22 mouse cellular contexts compared by ENCODE assay signal in genomic region chr6:89257416-89257815, GRCm38 (mm10).
A peak's percentile ranks its signal among the peaks of the same experiment; 100 is the strongest.
DNase-seq lines count a peak whose midpoint lies in the region; ATAC-seq and TF ChIP-seq lines count a peak whose summit lies in the region.
"Had no signal": no experiment of that assay in that cellular context is flagged by ENCODE, and none has a peak within 500 bp of the region (broad histone marks: within the 10 kb centered on the region; RNA-seq: fewer than 3 reads in every experiment).

No protein-coding gene starts in this region.

- H3K27me3 ChIP-seq in midbrain, postnatal 0 days (ENCODE audit: insufficient read depth, low read length): no peaks in the 10 kb centered on the region
- no peaks in the 10 kb centered on the region for H3K27me3 ChIP-seq in midbrain, embryonic 13.5 days
- H3K27me3 ChIP-seq: forebrain, embryonic 13.5 days; limb, embryonic 15.5 days; neural tube, embryonic 13.5 days; stomach, embryonic 15.5 days had no signal

- no peak overlapping the region for H3K4me3 ChIP-seq in gastrocnemius, adult 2 months
- H3K4me3 ChIP-seq in midbrain, postnatal 0 days (ENCODE audit: low read depth, low read length): no peak overlapping the region
- no peak overlapping the region for H3K4me3 ChIP-seq in midbrain, embryonic 13.5 days (replicated peaks)
- H3K4me3 ChIP-seq in brown adipose tissue, adult 24 weeks (ENCODE audit: insufficient read depth, low read depth, low read length): no peak overlapping the region
- H3K4me3 ChIP-seq: erythroblast, embryonic 14.5 days; forebrain, embryonic 13.5 days; heart, embryonic 15.5 days; hindbrain, embryonic 10.5 days; limb, embryonic 15.5 days; neural tube, embryonic 13.5 days; stomach, embryonic 15.5 days had no signal

- no peaks in the 10 kb centered on the region for H3K36me3 ChIP-seq in midbrain, postnatal 0 days (ENCODE audit: insufficient read depth, low read length)
- H3K36me3 ChIP-seq in midbrain, embryonic 13.5 days: no peaks in the 10 kb centered on the region
- H3K36me3 ChIP-seq: heart, embryonic 15.5 days; hindbrain, embryonic 10.5 days; limb, embryonic 15.5 days; neural tube, embryonic 13.5 days; stomach, embryonic 15.5 days had no signal

- intact Hi-C loops in gastrocnemius, adult 2 months (cut with DNase I): no loop called here

- no peak overlapping the region for H3K9ac ChIP-seq in midbrain, postnatal 0 days (replicated peaks; ENCODE audit: low read length, poor library complexity, severe bottlenecking)
- no peak overlapping the region for H3K9ac ChIP-seq in midbrain, embryonic 13.5 days (replicated peaks)
- H3K9ac ChIP-seq: forebrain, embryonic 13.5 days; heart, embryonic 15.5 days; limb, embryonic 15.5 days; liver, postnatal 0 days; neural tube, embryonic 13.5 days; stomach, embryonic 15.5 days had no signal

- DNase-seq in gastrocnemius, adult 2 months: no peak
- no peak for DNase-seq in gastrocnemius, postnatal 10 days
- no peak for DNase-seq in midbrain, postnatal 0 days (ENCODE audit: low spot score)
- DNase-seq in ovary, postnatal 14 days (ENCODE audit: low spot score): no peak
- no peak for DNase-seq in adrenal gland, postnatal 10 days
- DNase-seq: adrenal gland, adult 8-10 months; cerebellum, adult 8-10 months; gastrocnemius, postnatal 14 days; kidney, postnatal 10 days; liver, postnatal 0 days; right cerebral cortex, postnatal 14 days; thymus, adult 18-20 months had no signal

- no peak overlapping the region for H3K4me2 ChIP-seq in midbrain, postnatal 0 days (ENCODE audit: low read depth, low read length, poor library complexity, severe bottlenecking)
- H3K4me2 ChIP-seq in midbrain, embryonic 13.5 days (replicated peaks): no peak overlapping the region
- H3K4me2 ChIP-seq: forebrain, embryonic 13.5 days; heart, embryonic 15.5 days; limb, embryonic 15.5 days; neural tube, embryonic 13.5 days; stomach, embryonic 15.5 days had no signal

- ATAC-seq in midbrain, postnatal 0 days (ENCODE audit: low FRiP score): no peak
- no peak for ATAC-seq in midbrain, embryonic 13.5 days
- ATAC-seq in monocyte, adult 5-6 weeks (replicated peaks; ENCODE audit: insufficient number of reproducible peaks, low FRiP score, low TSS enrichment, poor library complexity, severe bottlenecking): peak; percentile 40; the same call in 1 of the 2 replicates
- ATAC-seq: forebrain, embryonic 13.5 days had no signal

- 80% methylated on average over 6 of the region's 6 CpGs for WGBS in midbrain, postnatal 0 days
- 86% methylated on average over 6 of the region's 6 CpGs for WGBS in midbrain, embryonic 13.5 days

- H3K9me3 ChIP-seq in midbrain, postnatal 0 days (ENCODE audit: low read length): no peaks in the 10 kb centered on the region
- no peaks in the 10 kb centered on the region for H3K9me3 ChIP-seq in midbrain, embryonic 13.5 days
- H3K9me3 ChIP-seq: forebrain, embryonic 13.5 days; heart, embryonic 15.5 days; hindbrain, embryonic 10.5 days; limb, embryonic 15.5 days; neural tube, embryonic 13.5 days; stomach, embryonic 15.5 days had no signal

- H3K4me1 ChIP-seq in midbrain, postnatal 0 days (ENCODE audit: insufficient read depth, low read length): peaks cover 9% of the 10 kb centered on the region
- peaks cover 32% of the 10 kb centered on the region for H3K4me1 ChIP-seq in midbrain, embryonic 13.5 days (replicated peaks)
- no peaks in the 10 kb centered on the region for H3K4me1 ChIP-seq in brown adipose tissue, adult 24 weeks (ENCODE audit: control insufficient read depth, insufficient read depth, insufficient read length, low read length)
- H3K4me1 ChIP-seq: heart, embryonic 15.5 days; limb, embryonic 15.5 days; stomach, embryonic 15.5 days had no signal

- TF ChIP-seq CTCF in gastrocnemius, adult 2 months (IDR thresholded peaks at IDR 0.05): no peak
- no peak for TF ChIP-seq CTCF in midbrain, postnatal 0 days (IDR thresholded peaks at IDR 0.05)

- peak overlapping the region; percentile 43; the same call in 1 of the 2 replicates for H3K27ac ChIP-seq in gastrocnemius, adult 2 months
- peak overlapping the region; percentile 67; the same call in 1 of the 2 replicates for H3K27ac ChIP-seq in midbrain, postnatal 0 days (ENCODE audit: low read depth, low read length)
- H3K27ac ChIP-seq in midbrain, embryonic 13.5 days: no peak overlapping the region
- H3K27ac ChIP-seq in brown adipose tissue, adult 24 weeks (replicated peaks; ENCODE audit: low read depth, low read length): peak overlapping the region; percentile 56
- H3K27ac ChIP-seq: forebrain, embryonic 13.5 days; heart, embryonic 15.5 days; hindbrain, embryonic 10.5 days; limb, embryonic 15.5 days; neural tube, embryonic 13.5 days; stomach, embryonic 15.5 days had no signal
